Mouse (Mus musculus): ENCODE measurements around the gene 4933406M09Rik.

4933406M09Rik gene

GRCm38 (mm10) chr1:134374124-134374523, 11.6 kb upstream of the 4933406M09Rik start:
- intact Hi-C loops (cut with DNase I), result no loop called here

GRCm38 (mm10) chr1:134381051-134381450, 4.7 kb upstream of the 4933406M09Rik start:
- intact Hi-C loops (cut with DNase I), result no loop called here

- intact Hi-C loops (cut with DNase I), result no loop called here
Observed at GRCm38 (mm10) chr1:134381795-134382625, 3.7 kb upstream of the 4933406M09Rik start.

- intact Hi-C loops (cut with DNase I), result no loop called here
Observed at GRCm38 (mm10) chr1:134384581-134384980, 1.2 kb upstream of the 4933406M09Rik start.

- intact Hi-C loops (cut with DNase I), result no loop called here
Observed at GRCm38 (mm10) chr1:134385176-134385575, 564 bp upstream of the 4933406M09Rik start.

- intact Hi-C loops (cut with DNase I), result no loop called here
Observed at GRCm38 (mm10) chr1:134393827-134394226, 8.1 kb downstream of the 4933406M09Rik start.

- intact Hi-C loops (cut with DNase I), result no loop called here
Observed at GRCm38 (mm10) chr1:134398210-134398609, 12.5 kb downstream of the 4933406M09Rik start.

GRCm38 (mm10) chr1:134399735-134400134, 14.0 kb downstream of the 4933406M09Rik start:
- intact Hi-C loops (cut with DNase I), result no loop called here

- intact Hi-C loops (cut with DNase I), result no loop called here
Observed at GRCm38 (mm10) chr1:134405509-134406413, 20.0 kb downstream of the 4933406M09Rik start, which contains the start of gene Cyb5r1. Cyb5r1 (plus strand) TSS chr1:134405559.

GRCm38 (mm10) chr1:134406414-134406771, 20.7 kb downstream of the 4933406M09Rik start:
- intact Hi-C loops (cut with DNase I), result no loop called here

- intact Hi-C loops (cut with DNase I), result no loop called here
Observed at GRCm38 (mm10) chr1:134408080-134408479, 22.3 kb downstream of the 4933406M09Rik start.

GRCm38 (mm10) chr1:134411706-134412629, 26.2 kb downstream of the 4933406M09Rik start:
- intact Hi-C loops (cut with DNase I), result loop anchor here (5.0 kb wide), 1 partner anchor 45 kb away; no protein-coding TSS in a partner anchor

- intact Hi-C loops (cut with DNase I), result loop anchor here (5.0 kb wide), 1 partner anchor 47 kb away; no protein-coding TSS in a partner anchor
Observed at GRCm38 (mm10) chr1:134414038-134414437, 28.3 kb downstream of the 4933406M09Rik start.

- intact Hi-C loops (cut with DNase I), result loop anchor here (5.0 kb wide), 1 partner anchor 47 kb away; no protein-coding TSS in a partner anchor
Observed at GRCm38 (mm10) chr1:134414501-134415167, 28.9 kb downstream of the 4933406M09Rik start.

- intact Hi-C loops (cut with DNase I), result no loop called here
Observed at GRCm38 (mm10) chr1:134415168-134415831, 29.6 kb downstream of the 4933406M09Rik start, which contains the start of gene Adipor1. Adipor1 (plus strand) TSS chr1:134415378.

GRCm38 (mm10) chr1:134418414-134418975, 32.8 kb downstream of the 4933406M09Rik start:
- intact Hi-C loops (cut with DNase I), result no loop called here

- intact Hi-C loops (cut with DNase I), result no loop called here
Observed at GRCm38 (mm10) chr1:134419176-134419575, 33.4 kb downstream of the 4933406M09Rik start.

GRCm38 (mm10) chr1:134419751-134420458, 34.2 kb downstream of the 4933406M09Rik start:
- intact Hi-C loops (cut with DNase I), result no loop called here

All from adrenal gland (tissue).